Mouse (Mus musculus): ENCODE data around the gene Zfp512b. TPM values are rescaled to one million over a fixed set of nuclear protein-coding genes. Genes with fewer than 3 reads are reported as not detected.

The Zfp512b gene
- polyA plus RNA-seq, 1 experiment from 2014 or later: 28.5 TPM

- peaks cover 4% of the 10 kb centered on the region; the same call in 1 of the 2 replicates for H3K27me3 ChIP-seq (replicated peaks)
- ATAC-seq (ENCODE audit: extremely low read depth, insufficient number of reproducible peaks, low FRiP score, low TSS enrichment): no peak
- H3K4me3 ChIP-seq: peak within 1 kb of the TSS; percentile 69
- H3K9me3 ChIP-seq: no peaks in the 10 kb centered on the region
- 4% methylated on average over 71 of the region's 71 CpGs for WGBS
- peaks cover 35% of the 10 kb centered on the region for H3K4me1 ChIP-seq
- no peaks in the 10 kb centered on the region for H3K36me3 ChIP-seq
- H3K27ac ChIP-seq (replicated peaks): peak within 1 kb of the TSS; percentile 17; the same call in 1 of the 2 replicates
- H3K4me2 ChIP-seq: peak within 1 kb of the TSS; percentile 84
- H3K9ac ChIP-seq: peak within 1 kb of the TSS; percentile 79
These were observed 6.1 kb upstream of the Zfp512b start, which contains the start of gene Samd10 for GRCm38 (mm10) chr2:181598454-181599351. Samd10 (minus strand) TSS chr2:181599212.

GRCm38 (mm10) chr2:181597378-181598061 is 4.9 kb upstream of the Zfp512b start:
- Histone ChIP-seq H3K4me3 (no peak overlapping the region), H3K9ac (0 out of 2 replicates have a peak overlapping the region, but pooled peaks have one; percentile 3), H3K27me3 (replicated peaks) (peaks cover 4% of the 10 kb centered on the region; the same call in 1 of the 2 replicates), H3K36me3 (no peaks in the 10 kb centered on the region), H3K4me2 (peak overlapping the region; percentile 84; the same call in 1 of the 2 replicates), H3K27ac (replicated peaks) (no peak overlapping the region), H3K4me1 (peaks cover 37% of the 10 kb centered on the region), H3K9me3 (no peaks in the 10 kb centered on the region)
- WGBS: 60% methylated on average over 7 of the region's 7 CpGs
- ATAC-seq (ENCODE audit: extremely low read depth, insufficient number of reproducible peaks, low FRiP score, low TSS enrichment): no peak

- no peaks in the 10 kb centered on the region for H3K9me3 ChIP-seq
- H3K4me1 ChIP-seq: peaks cover 33% of the 10 kb centered on the region
- no peak overlapping the region for H3K4me3 ChIP-seq
- peaks cover 4% of the 10 kb centered on the region; the same call in 1 of the 2 replicates for H3K27me3 ChIP-seq (replicated peaks)
- ATAC-seq (ENCODE audit: extremely low read depth, insufficient number of reproducible peaks, low FRiP score, low TSS enrichment): no peak
- 41% methylated on average over 6 of the region's 6 CpGs for WGBS
- H3K4me2 ChIP-seq: no peak overlapping the region
- H3K9ac ChIP-seq: no peak overlapping the region
- no peak overlapping the region for H3K27ac ChIP-seq (replicated peaks)
- H3K36me3 ChIP-seq: no peaks in the 10 kb centered on the region
These were observed 3.8 kb upstream of the Zfp512b start for GRCm38 (mm10) chr2:181596221-181596960.

GRCm38 (mm10) chr2:181594946-181595696 is 2.5 kb upstream of the Zfp512b start:
- ATAC-seq (ENCODE audit: extremely low read depth, insufficient number of reproducible peaks, low FRiP score, low TSS enrichment): no peak
- H3K9ac ChIP-seq: no peak overlapping the region
- 61% methylated on average over 4 of the region's 4 CpGs for WGBS
- H3K4me2 ChIP-seq: no peak overlapping the region
- H3K9me3 ChIP-seq: no peaks in the 10 kb centered on the region
- peaks cover 38% of the 10 kb centered on the region for H3K4me1 ChIP-seq
- H3K4me3 ChIP-seq: no peak overlapping the region
- H3K36me3 ChIP-seq: peaks cover 7% of the 10 kb centered on the region
- no peak overlapping the region for H3K27ac ChIP-seq (replicated peaks)
- peaks cover 4% of the 10 kb centered on the region; the same call in 1 of the 2 replicates for H3K27me3 ChIP-seq (replicated peaks)

- H3K27ac ChIP-seq (replicated peaks): no peak overlapping the region
- H3K4me2 ChIP-seq: no peak overlapping the region
- no peak overlapping the region for H3K4me3 ChIP-seq
These were observed 1.3 kb upstream of the Zfp512b start for GRCm38 (mm10) chr2:181593937-181594336.

GRCm38 (mm10) chr2:181593042-181593421 is 429 bp upstream of the Zfp512b start:
- Histone ChIP-seq H3K4me3 (peak overlapping the region; percentile 97), H3K9ac (peak overlapping the region; percentile 98), H3K36me3 (peaks cover 28% of the 10 kb centered on the region), H3K9me3 (no peaks in the 10 kb centered on the region), H3K4me2 (peak overlapping the region; percentile 88), H3K4me1 (peaks cover 29% of the 10 kb centered on the region), H3K27me3 (replicated peaks) (no peaks in the 10 kb centered on the region), H3K27ac (replicated peaks) (peak overlapping the region; percentile 74)
- ATAC-seq (ENCODE audit: extremely low read depth, insufficient number of reproducible peaks, low FRiP score, low TSS enrichment): no peak
- 6% methylated on average over 6 of the region's 6 CpGs for whole genome bisulfite sequencing

More at GRCm38 (mm10) chr2:181593937-181594336, 1.3 kb upstream of the Zfp512b start:
- Histone ChIP-seq H3K27me3 (replicated peaks) (no peaks in the 10 kb centered on the region), H3K36me3 (peaks cover 19% of the 10 kb centered on the region), H3K9me3 (no peaks in the 10 kb centered on the region), H3K9ac (no peak overlapping the region), H3K4me1 (peaks cover 34% of the 10 kb centered on the region)
- ATAC-seq (ENCODE audit: extremely low read depth, insufficient number of reproducible peaks, low FRiP score, low TSS enrichment): no peak

- peak within 1 kb of the TSS; percentile 98 for H3K9ac ChIP-seq
- no peaks in the 10 kb centered on the region for H3K27me3 ChIP-seq (replicated peaks)
- H3K36me3 ChIP-seq: peaks cover 42% of the 10 kb centered on the region
- no peaks in the 10 kb centered on the region for H3K9me3 ChIP-seq
- H3K27ac ChIP-seq (replicated peaks): peak within 1 kb of the TSS; percentile 74
- H3K4me3 ChIP-seq: peak within 1 kb of the TSS; percentile 97
- ATAC-seq (ENCODE audit: extremely low read depth, insufficient number of reproducible peaks, low FRiP score, low TSS enrichment): no peak
- peak within 1 kb of the TSS; percentile 88 for H3K4me2 ChIP-seq
- WGBS: 15% methylated on average over 5 of the region's 5 CpGs
- H3K4me1 ChIP-seq: peaks cover 24% of the 10 kb centered on the region
These were observed 996 bp downstream of the Zfp512b start, which contains the start of gene Prpf6 for GRCm38 (mm10) chr2:181591528-181592085. Prpf6 (plus strand) TSS chr2:181591868.

GRCm38 (mm10) chr2:181590471-181590870 is 2.1 kb downstream of the Zfp512b start:
- WGBS: 89% methylated on average over 5 of the region's 5 CpGs
- H3K4me2 ChIP-seq: no peak overlapping the region
- H3K27ac ChIP-seq (replicated peaks): no peak overlapping the region
- no peaks in the 10 kb centered on the region for H3K27me3 ChIP-seq (replicated peaks)
- H3K4me1 ChIP-seq: peaks cover 24% of the 10 kb centered on the region
- no peak overlapping the region for H3K4me3 ChIP-seq
- H3K9ac ChIP-seq: no peak overlapping the region
- peaks cover 53% of the 10 kb centered on the region for H3K36me3 ChIP-seq
- H3K9me3 ChIP-seq: no peaks in the 10 kb centered on the region
- ATAC-seq (ENCODE audit: extremely low read depth, insufficient number of reproducible peaks, low FRiP score, low TSS enrichment): no peak

- Histone ChIP-seq H3K27me3 (replicated peaks) (no peaks in the 10 kb centered on the region), H3K4me2 (no peak overlapping the region), H3K36me3 (peaks cover 61% of the 10 kb centered on the region), H3K9ac (no peak overlapping the region), H3K4me1 (peaks cover 24% of the 10 kb centered on the region), H3K27ac (replicated peaks) (no peak overlapping the region), H3K9me3 (no peaks in the 10 kb centered on the region), H3K4me3 (no peak overlapping the region)
- WGBS: 87% methylated on average over 9 of the region's 9 CpGs
- no peak for ATAC-seq (ENCODE audit: extremely low read depth, insufficient number of reproducible peaks, low FRiP score, low TSS enrichment)
These were observed 2.9 kb downstream of the Zfp512b start for GRCm38 (mm10) chr2:181589732-181590105.

- Histone ChIP-seq H3K4me3 (no peak overlapping the region), H3K4me1 (peaks cover 24% of the 10 kb centered on the region), H3K9ac (no peak overlapping the region), H3K27ac (replicated peaks) (no peak overlapping the region), H3K4me2 (no peak overlapping the region), H3K27me3 (replicated peaks) (no peaks in the 10 kb centered on the region), H3K36me3 (peaks cover 66% of the 10 kb centered on the region), H3K9me3 (no peaks in the 10 kb centered on the region)
- 87% methylated on average over 10 of the region's 10 CpGs for WGBS
- ATAC-seq (ENCODE audit: extremely low read depth, insufficient number of reproducible peaks, low FRiP score, low TSS enrichment): no peak
These were observed 3.4 kb downstream of the Zfp512b start for GRCm38 (mm10) chr2:181589011-181589731.
